ENCODE assay signal across 10 mouse cellular contexts in the genomic region with DNA sequence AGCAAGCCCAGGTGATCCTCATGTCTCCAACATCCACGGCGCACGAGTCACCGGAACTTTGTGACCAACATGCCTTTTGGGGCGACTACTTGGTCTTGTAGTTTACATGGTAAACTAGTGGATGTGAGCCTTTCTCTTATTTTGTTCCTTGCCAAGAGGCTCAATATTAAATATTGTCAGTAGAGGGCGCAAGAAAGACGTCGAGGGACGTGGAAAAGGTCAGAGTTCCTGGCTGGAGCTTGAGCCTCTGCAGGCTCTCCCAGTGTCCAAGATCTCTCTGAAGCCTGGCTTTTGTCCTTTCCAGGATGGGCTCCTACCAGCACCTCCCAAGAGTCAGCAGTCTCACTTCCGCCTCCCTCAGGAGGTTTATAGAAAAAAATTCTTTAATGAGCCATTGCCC.
DNase-seq lines count a peak whose midpoint lies in the region; ATAC-seq and TF ChIP-seq lines count a peak whose summit lies in the region.
"Had no signal": no experiment of that assay in that cellular context is flagged by ENCODE, and none has a peak within 500 bp of the region (broad histone marks: within the 10 kb centered on the region; RNA-seq: fewer than 3 reads in every experiment).

No protein-coding gene starts in this region.

- H3K4me3 ChIP-seq in midbrain, postnatal 0 days (ENCODE audit: low read depth, low read length) = no peak overlapping the region
- H3K4me3 ChIP-seq: embryonic facial prominence, embryonic 15.5 days had no signal

- intact Hi-C loops in gastrocnemius, postnatal 36 days (cut with DNase I) = no loop called here

- no peaks in the 10 kb centered on the region for H3K9me3 ChIP-seq in midbrain, postnatal 0 days (ENCODE audit: low read length)
- H3K9me3 ChIP-seq: embryonic facial prominence, embryonic 15.5 days had no signal

- no peaks in the 10 kb centered on the region for H3K36me3 ChIP-seq in midbrain, postnatal 0 days (ENCODE audit: insufficient read depth, low read length)
- H3K36me3 ChIP-seq: embryonic facial prominence, embryonic 15.5 days; G1E had no signal

- no peak for DNase-seq in frontal cortex, postnatal 25 days (ENCODE audit: low spot score in 2 of 2)
- peak; percentile 35 for DNase-seq in lung, postnatal 10 days
- DNase-seq in lung, postnatal 4 days = no peak
- DNase-seq in embryo, embryonic 10 days (ENCODE audit: low spot score) = peak; percentile 75
- DNase-seq in midbrain, postnatal 0 days (ENCODE audit: low spot score) = peak; percentile 43
- no peak for DNase-seq in spleen, postnatal 10 days (ENCODE audit: low spot score in 2 of 2)
- DNase-seq in gastrocnemius, postnatal 36 days = no peak

- no peak overlapping the region for H3K9ac ChIP-seq in midbrain, postnatal 0 days (replicated peaks; ENCODE audit: low read length, poor library complexity, severe bottlenecking)
- H3K9ac ChIP-seq: embryonic facial prominence, embryonic 15.5 days had no signal

- H3K27ac ChIP-seq in midbrain, postnatal 0 days (ENCODE audit: low read depth, low read length) = no peak overlapping the region
- H3K27ac ChIP-seq: embryonic facial prominence, embryonic 15.5 days had no signal

- WGBS in midbrain, postnatal 0 days = 38% methylated on average over 10 of the region's 10 CpGs

- TF ChIP-seq CTCF in midbrain, postnatal 0 days (IDR thresholded peaks at IDR 0.05) = peak; percentile 62

- no peaks in the 10 kb centered on the region for H3K4me1 ChIP-seq in midbrain, postnatal 0 days (ENCODE audit: insufficient read depth, low read length)
- H3K4me1 ChIP-seq: embryonic facial prominence, embryonic 15.5 days had no signal

- H3K4me2 ChIP-seq in midbrain, postnatal 0 days (ENCODE audit: low read depth, low read length, poor library complexity, severe bottlenecking) = no peak overlapping the region
- H3K4me2 ChIP-seq: embryonic facial prominence, embryonic 15.5 days had no signal

- H3K27me3 ChIP-seq in midbrain, postnatal 0 days (ENCODE audit: insufficient read depth, low read length) = no peaks in the 10 kb centered on the region
- H3K27me3 ChIP-seq: embryonic facial prominence, embryonic 15.5 days had no signal

- peak; percentile 64; the same call in 1 of the 2 replicates for ATAC-seq in frontal cortex, adult (ENCODE audit: low TSS enrichment)
- no peak for ATAC-seq in midbrain, postnatal 0 days (ENCODE audit: low FRiP score)

Comparison
In these comparisons a context has a peak if more than half of its experiments do, and no peak if none do; other contexts are left out.
1. DNase-seq: peak in lung, postnatal 10 days (single experiment), embryo, embryonic 10 days (single experiment) and midbrain, postnatal 0 days (single experiment); none in frontal cortex, postnatal 25 days (0 of 2), lung, postnatal 4 days (0 of 2), spleen, postnatal 10 days (0 of 2) and gastrocnemius, postnatal 36 days (0 of 2).